Mouse (Mus musculus) bone marrow macrophage, adult 2 months (primary cell): Measurements from ENCODE around the gene Gfod1.

ENCODE experiments used
- CTCF ChIP-seq: IDR thresholded peaks from 2 replicates; pipeline ENCODE4 v1.5.1; 2012; ENCODE audit warnings: low read depth, mild to moderate bottlenecking, low read length, moderate library complexity
- POLR2A ChIP-seq: IDR thresholded peaks from 2 replicates; pipeline ENCODE4 v1.6.1; 2012; ENCODE audit warnings: mild to moderate bottlenecking, low read depth, low read length, borderline replicate concordance

DNA sequence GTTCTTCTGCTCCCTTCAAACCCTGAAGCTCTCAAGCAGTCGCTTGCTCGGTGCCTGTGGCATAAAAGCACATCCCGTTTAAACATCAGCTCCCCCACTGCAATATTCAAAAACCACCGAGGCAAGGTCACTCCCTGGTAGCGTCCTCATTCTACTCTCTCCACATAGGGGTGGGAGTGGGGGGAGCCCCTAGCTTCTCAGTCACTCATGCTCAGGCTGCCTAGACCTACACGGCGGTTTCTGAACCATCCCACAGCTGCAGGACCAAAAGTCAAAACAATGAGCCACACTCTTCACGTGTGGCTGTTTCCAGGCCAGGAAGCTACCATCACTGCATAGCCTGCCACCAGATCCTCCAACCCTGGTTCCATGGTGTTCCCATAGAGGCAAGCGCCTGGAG lies 53.9 kb downstream of the Gfod1 start:
- no peak for TF ChIP-seq POLR2A
- no peak for TF ChIP-seq CTCF
